Mouse (Mus musculus) gonadal fat pad, adult 2 months (tissue): Measurements from ENCODE around the gene Kcnd1. TPM values are rescaled to one million over a fixed set of nuclear protein-coding genes. Genes with fewer than 3 reads are reported as not detected.
A peak's percentile ranks its signal among the peaks of the same experiment; 100 is the strongest.

Experiments used
- DNase-seq: peaks from one replicate; pipeline ENCODE4 v3.0.0-alpha.2; 2012; ENCODE audit warnings: low read depth
- polyA plus RNA-seq: library from polyadenylated mRNA; depleted of rRNA; stranded (reverse); fragments of >200 nt; gene quantifications from 2 replicates; pipeline ENCODE4 v1.2.3, GENCODE M21; 2012; rRNA removed

Gene Kcnd1
- polyA plus RNA-seq, 1 experiment: 10.7 TPM

GRCm38 (mm10) chrX:7859191-7859753, 37.2 kb downstream of the Kcnd1 start:
- DNase-seq: no peak

GRCm38 (mm10) chrX:7863181-7863580, 41.1 kb downstream of the Kcnd1 start:
- DNase-seq: no peak

- no peak for DNase-seq
Observed at GRCm38 (mm10) chrX:7864551-7864950, 42.5 kb downstream of the Kcnd1 start.

GRCm38 (mm10) chrX:7865343-7865742, 43.3 kb downstream of the Kcnd1 start:
- no peak for DNase-seq

- DNase-seq: no peak
Observed at GRCm38 (mm10) chrX:7865786-7866185, 43.7 kb downstream of the Kcnd1 start.

GRCm38 (mm10) chrX:7867141-7867540, 45.1 kb downstream of the Kcnd1 start:
- DNase-seq: no peak

GRCm38 (mm10) chrX:7868506-7868905, 46.4 kb downstream of the Kcnd1 start:
- DNase-seq: no peak

GRCm38 (mm10) chrX:7869826-7870225, 47.7 kb downstream of the Kcnd1 start:
- DNase-seq: no peak

GRCm38 (mm10) chrX:7878007-7878419, 55.9 kb downstream of the Kcnd1 start, which contains the start of gene Pim2:
Gene Pim2, plus strand, starts transcription at chrX:7878262.
- DNase-seq: no peak

GRCm38 (mm10) chrX:7878495-7878894, 56.4 kb downstream of the Kcnd1 start:
- no peak for DNase-seq

- DNase-seq: no peak
Observed at GRCm38 (mm10) chrX:7879819-7880218, 57.7 kb downstream of the Kcnd1 start.

GRCm38 (mm10) chrX:7883841-7884567, 61.9 kb downstream of the Kcnd1 start, which contains the start of gene Slc35a2:
Gene Slc35a2, plus strand, starts transcription at chrX:7884028.
- DNase-seq: peak; percentile 65

Other genes with a start within 250 kb of the Kcnd1 start
- gene Foxp3, start 248.6 kb upstream of the Kcnd1 start, polyA plus RNA-seq: 0.11 and 0.18 TPM in 2 replicates
- gene Ppp1r3f, start 248.0 kb upstream of the Kcnd1 start, polyA plus RNA-seq: 2.0 and 2.1 TPM in 2 replicates
- gene Ccdc22, start 216.8 kb upstream of the Kcnd1 start, polyA plus RNA-seq: 12.8 and 15.2 TPM in 2 replicates
- 0.05 and 0.08 TPM in 2 replicates for gene Cacna1f, start 215.2 kb upstream of the Kcnd1 start, polyA plus RNA-seq
- 4.7 and 13.6 TPM in 2 replicates for gene Syp, start 183.8 kb upstream of the Kcnd1 start, polyA plus RNA-seq
- gene Prickle3, start 165.0 kb upstream of the Kcnd1 start, polyA plus RNA-seq: 21.3 and 23.1 TPM in 2 replicates
- gene Plp2, start 150.9 kb upstream of the Kcnd1 start, polyA plus RNA-seq: 425 and 457 TPM in 2 replicates
- 3.6 and 5.5 TPM in 2 replicates for gene Magix, start 141.0 kb upstream of the Kcnd1 start, polyA plus RNA-seq
- 10.3 and 10.4 TPM in 2 replicates for gene Gpkow, start 125.2 kb upstream of the Kcnd1 start, polyA plus RNA-seq
- 75.7 and 96.4 TPM in 2 replicates for gene Wdr45, start 108.0 kb upstream of the Kcnd1 start, polyA plus RNA-seq
- gene Gm45208, start 100.0 kb upstream of the Kcnd1 start, polyA plus RNA-seq: 0.32 TPM in 1 of 2 replicates, not detected in the other
- gene Praf2, start 93.8 kb upstream of the Kcnd1 start, polyA plus RNA-seq: 20.9 TPM in 2 replicates
- 16.7 and 23.1 TPM in 2 replicates for gene Ccdc120, start 71.4 kb upstream of the Kcnd1 start, polyA plus RNA-seq
- gene Tfe3, start 59.7 kb upstream of the Kcnd1 start, polyA plus RNA-seq: 38.8 and 54.6 TPM in 2 replicates
- 29.8 and 32.7 TPM in 2 replicates for gene Gripap1, start 32.5 kb upstream of the Kcnd1 start, polyA plus RNA-seq
- 24.3 and 44.1 TPM in 2 replicates for gene Otud5, start 19.1 kb downstream of the Kcnd1 start, polyA plus RNA-seq
- 18.2 and 21.4 TPM in 2 replicates for gene Pim2, start 56.0 kb downstream of the Kcnd1 start, polyA plus RNA-seq
- 69.7 and 86.0 TPM in 2 replicates for gene Slc35a2, start 61.7 kb downstream of the Kcnd1 start, polyA plus RNA-seq
- gene Pqbp1, start 77.0 kb downstream of the Kcnd1 start, polyA plus RNA-seq: 49.8 and 52.7 TPM in 2 replicates
- 32.4 and 38.3 TPM in 2 replicates for gene Timm17b, start 77.1 kb downstream of the Kcnd1 start, polyA plus RNA-seq
- not detected in 2 replicates for gene Gm10491, start 85.5 kb downstream of the Kcnd1 start, polyA plus RNA-seq
- not detected in 2 replicates for gene Gm10490, start 87.3 kb downstream of the Kcnd1 start, polyA plus RNA-seq
- gene Pcsk1n, start 97.5 kb downstream of the Kcnd1 start, polyA plus RNA-seq: 0.97 and 1.3 TPM in 2 replicates
- gene Eras, start 106.3 kb downstream of the Kcnd1 start, polyA plus RNA-seq: 0.16 TPM in 1 of 2 replicates, not detected in the other
- gene Hdac6, start 125.6 kb downstream of the Kcnd1 start, polyA plus RNA-seq: 179 and 264 TPM in 2 replicates
- gene Gata1, start 155.8 kb downstream of the Kcnd1 start, polyA plus RNA-seq: 0.13 and 0.16 TPM in 2 replicates
- 0.22 and 0.31 TPM in 2 replicates for gene Glod5, start 196.2 kb downstream of the Kcnd1 start, polyA plus RNA-seq